Mouse (Mus musculus): ENCODE measurements at regions not wholly inside any gene's neighbourhood (a gene's known extent, or its start where the extent isn't known, plus 50 kb on each side); places are given as distances from the start of the nearest gene placed in this dataset.

DNA sequence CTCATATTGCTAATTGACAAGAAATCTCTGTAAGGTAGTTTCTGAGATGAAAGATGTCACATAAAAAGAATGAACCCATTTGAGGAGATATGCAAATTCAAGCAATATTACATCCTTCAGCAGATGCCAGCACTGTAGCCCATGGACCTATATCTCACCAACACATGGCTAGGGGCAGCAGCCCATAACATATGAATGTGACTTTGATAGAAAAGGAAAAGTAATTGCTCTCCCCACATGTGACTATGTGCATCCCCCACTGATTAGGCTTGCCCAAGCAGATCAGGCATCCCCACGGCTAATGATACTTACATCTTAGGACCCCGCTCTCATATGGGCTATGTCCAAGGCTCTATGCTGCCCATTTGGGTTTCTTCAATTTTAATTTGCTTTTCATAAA lies 56.0 kb upstream of the Bmp2k start:
- Histone ChIP-seq H3K27ac (ENCODE audit: low read length) (no peak overlapping the region), H3K27me3 (ENCODE audit: control insufficient read depth, insufficient read depth, low read length) (no peaks in the 10 kb centered on the region)

More for the DNA sequence above, 56.0 kb upstream of the Bmp2k start:
- H3K4me1 ChIP-seq (ENCODE audit: control insufficient read depth, insufficient read depth, low read length) = peaks cover 11% of the 10 kb centered on the region
- H3K36me3 ChIP-seq (ENCODE audit: control insufficient read depth, insufficient read depth) = no peaks in the 10 kb centered on the region
- H3K4me2 ChIP-seq (ENCODE audit: low read depth, low read length) = no peak overlapping the region
- H3K9ac ChIP-seq (ENCODE audit: low read length) = no peak overlapping the region
- 83% methylated on average over 2 of the region's 2 CpGs for WGBS
- H3K4me3 ChIP-seq (ENCODE audit: low read length) = no peak overlapping the region
- H3K9me3 ChIP-seq (replicated peaks; ENCODE audit: control insufficient read depth, low read length) = no peaks in the 10 kb centered on the region
- no peak for ATAC-seq (replicated peaks; ENCODE audit: extremely low read depth, insufficient read depth, low FRiP score)

Data from heart, embryonic 16.5 days (tissue).